Mouse (Mus musculus): ENCODE results near the gene Diras2.

- no peak for TF ChIP-seq CTCF (IDR thresholded peaks at IDR 0.05; ENCODE audit: borderline replicate concordance, control insufficient read depth, extremely low read depth, insufficient read depth, low read length, poor library complexity)
- no peak for TF ChIP-seq POLR2A (IDR thresholded peaks at IDR 0.05; ENCODE audit: control insufficient read depth, extremely low read depth, insufficient read depth, low read length, poor library complexity)
Observed at GRCm38 (mm10) chr13:52457889-52458324, 73.2 kb downstream of the Diras2 start.

Measured in thymus, adult 2 months (tissue).